Mouse (Mus musculus) testis, adult 2 months (tissue): Measurements from ENCODE around the gene Arhgap32.

ENCODE experiments used
- CTCF ChIP-seq: fragments of 200-500 bp; IDR thresholded peaks from 2 replicates; pipeline ENCODE4 v1.5.1; 2012; ENCODE audit warnings: low read depth, mild to moderate bottlenecking, inconsistent platforms, low read length, moderate library complexity; ENCODE audit not compliant: control insufficient read depth, insufficient read depth, insufficient replicate concordance
- POLR2A ChIP-seq: fragments of 200-500 bp; IDR thresholded peaks from 2 replicates; pipeline ENCODE4 v1.6.1; 2012; ENCODE audit warnings: low read depth, mild to moderate bottlenecking, inconsistent platforms, low read length, moderate library complexity; ENCODE audit not compliant: control insufficient read depth

DNA sequence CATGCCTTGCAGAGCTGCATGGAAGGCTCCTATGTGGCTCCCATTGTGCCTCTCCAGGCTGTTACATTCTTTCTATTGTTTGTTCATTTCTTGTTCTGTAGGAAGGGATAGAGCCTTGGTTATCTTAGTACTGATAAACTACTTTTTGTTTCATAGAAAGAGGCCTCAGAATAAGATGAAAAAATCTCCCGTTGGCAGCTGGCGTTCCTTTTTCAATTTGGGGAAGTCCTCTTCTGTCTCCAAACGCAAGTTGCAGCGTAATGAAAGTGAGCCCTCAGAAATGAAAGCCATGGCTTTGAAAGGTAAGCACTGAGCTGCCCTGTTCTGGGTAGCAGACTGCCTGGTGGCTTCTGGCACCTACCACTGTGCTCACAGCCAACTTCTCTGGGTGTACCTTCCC lies 134.6 kb downstream of the Arhgap32 start:
- TF ChIP-seq POLR2A (no peak), CTCF (no peak)
